Mouse (Mus musculus): Measurements from ENCODE around the gene Dchs2. TPM values are rescaled to one million over a fixed set of nuclear protein-coding genes. Genes with fewer than 3 reads are reported as not detected.

Dchs2 gene
- total RNA-seq, 2 experiments from 2014 or later = not detected

GRCm38 (mm10) chr3:83246536-83246935, 118.8 kb downstream of the Dchs2 start:
- ATAC-seq (replicated peaks; ENCODE audit: poor library complexity) = no peak

DNA sequence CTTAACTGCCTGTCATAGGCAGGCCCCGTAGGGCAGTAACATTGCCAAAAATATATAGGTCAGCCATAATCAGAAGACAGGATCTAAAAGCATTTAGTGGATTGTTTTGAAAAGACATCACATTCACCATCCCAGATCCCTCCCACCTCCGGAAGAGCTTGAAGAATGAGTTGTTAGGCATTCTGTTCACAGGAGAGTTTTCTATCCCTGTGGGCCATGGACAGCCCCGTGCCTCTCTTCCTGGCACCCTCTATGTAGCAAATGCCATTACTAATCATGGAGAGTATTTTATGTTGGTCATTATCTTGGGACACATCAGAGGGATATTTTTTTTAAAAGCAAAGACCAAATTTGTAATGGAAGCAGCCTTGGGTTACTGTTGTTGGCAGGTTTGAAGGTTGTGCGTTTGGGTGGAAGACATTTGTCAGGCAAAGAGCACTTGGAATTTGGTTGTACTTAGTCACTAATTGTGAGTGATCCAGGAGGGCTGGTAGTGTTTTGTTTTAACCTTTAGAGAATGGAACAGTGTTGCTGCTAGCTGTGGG, 122.3 kb downstream of the Dchs2 start:
- ATAC-seq (replicated peaks; ENCODE audit: poor library complexity) = no peak

DNA sequence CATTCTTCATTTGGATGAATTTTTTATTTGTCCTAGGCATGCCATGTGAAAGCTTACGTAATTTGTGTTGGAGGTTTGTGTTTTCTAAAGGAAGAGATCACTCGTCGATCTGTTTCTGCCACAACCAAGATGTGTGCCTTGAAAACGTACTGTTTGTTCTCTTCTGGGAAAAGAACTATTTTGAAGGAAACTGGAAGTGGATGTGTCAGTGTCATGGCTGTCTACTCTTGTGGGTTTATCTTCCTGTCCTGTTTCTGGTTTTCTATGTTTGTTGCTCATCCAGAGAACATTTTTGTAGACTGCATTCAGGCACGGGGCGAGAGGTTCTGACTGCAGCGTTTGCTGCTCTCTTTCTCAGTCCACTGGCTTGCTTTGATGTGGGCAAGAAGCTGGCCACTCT, 124.2 kb downstream of the Dchs2 start:
- no peak for ATAC-seq (replicated peaks; ENCODE audit: poor library complexity)

DNA sequence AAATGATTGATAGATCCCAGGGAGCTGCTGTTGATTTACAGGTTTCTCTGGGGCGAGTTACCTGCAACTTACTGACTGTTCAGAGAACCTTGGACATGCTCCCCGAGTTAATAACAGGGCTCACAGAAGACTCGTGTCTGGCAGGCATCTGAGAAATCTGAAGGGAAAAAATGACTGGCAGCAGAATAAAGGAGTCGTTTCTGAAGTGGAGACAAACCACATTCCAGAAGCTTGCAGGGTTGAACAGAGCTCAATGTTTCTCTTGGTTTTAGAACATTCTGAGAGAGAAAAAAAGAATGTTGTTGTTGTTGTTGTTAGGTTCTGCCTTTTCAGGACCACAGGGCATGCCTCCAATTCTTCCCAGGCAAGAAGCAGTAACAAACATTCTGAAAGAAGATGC, 131.7 kb downstream of the Dchs2 start:
- no peak for ATAC-seq (replicated peaks; ENCODE audit: poor library complexity)

- no peak for ATAC-seq (replicated peaks; ENCODE audit: poor library complexity)
Observed at GRCm38 (mm10) chr3:83266009-83266408, 138.3 kb downstream of the Dchs2 start.

DNA sequence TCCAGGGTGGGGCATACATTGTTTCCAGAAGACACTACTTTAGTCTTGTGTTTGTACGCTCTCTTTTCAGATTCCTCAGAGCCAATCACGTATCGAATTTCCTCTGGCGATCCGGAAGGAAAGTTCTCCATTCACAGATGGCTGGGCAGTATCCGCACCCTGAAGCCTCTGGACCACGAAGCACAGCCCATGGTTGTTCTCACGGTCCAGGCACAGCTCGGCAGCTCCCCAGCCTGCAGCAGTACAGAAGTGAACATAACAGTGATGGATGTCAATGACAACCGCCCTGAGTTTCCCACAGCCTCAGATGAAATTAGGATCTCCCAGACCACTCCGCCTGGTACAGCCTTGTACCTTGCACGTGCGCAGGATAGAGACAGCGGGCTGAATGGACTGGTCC, 142.5 kb downstream of the Dchs2 start:
- no peak for ATAC-seq (replicated peaks; ENCODE audit: poor library complexity)

GRCm38 (mm10) chr3:83270982-83271381, 143.2 kb downstream of the Dchs2 start:
- no peak for ATAC-seq (replicated peaks; ENCODE audit: poor library complexity)

- peak; percentile 87 for ATAC-seq (replicated peaks; ENCODE audit: poor library complexity)
Observed at GRCm38 (mm10) chr3:83273555-83274244, 146.0 kb downstream of the Dchs2 start.

DNA sequence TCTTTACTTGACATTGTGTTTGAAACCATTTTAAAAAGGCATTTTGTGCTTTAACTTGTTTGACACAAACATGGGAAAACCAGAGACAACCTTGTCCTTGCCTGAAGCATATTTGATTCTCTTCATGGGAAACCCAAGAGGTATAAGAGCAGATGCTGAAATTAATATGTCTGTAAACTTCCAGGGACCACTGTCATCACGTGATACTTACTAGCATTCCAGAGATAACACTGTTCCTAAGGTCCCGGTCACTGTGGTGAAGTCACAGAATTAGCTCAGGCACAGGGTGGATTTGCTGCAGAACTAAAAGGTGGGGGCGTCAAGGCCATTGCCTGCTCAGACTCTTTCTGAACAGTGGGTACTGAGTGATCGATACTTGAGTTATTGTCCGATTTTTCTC, 148.0 kb downstream of the Dchs2 start:
- no peak for ATAC-seq (replicated peaks; ENCODE audit: poor library complexity)

DNA sequence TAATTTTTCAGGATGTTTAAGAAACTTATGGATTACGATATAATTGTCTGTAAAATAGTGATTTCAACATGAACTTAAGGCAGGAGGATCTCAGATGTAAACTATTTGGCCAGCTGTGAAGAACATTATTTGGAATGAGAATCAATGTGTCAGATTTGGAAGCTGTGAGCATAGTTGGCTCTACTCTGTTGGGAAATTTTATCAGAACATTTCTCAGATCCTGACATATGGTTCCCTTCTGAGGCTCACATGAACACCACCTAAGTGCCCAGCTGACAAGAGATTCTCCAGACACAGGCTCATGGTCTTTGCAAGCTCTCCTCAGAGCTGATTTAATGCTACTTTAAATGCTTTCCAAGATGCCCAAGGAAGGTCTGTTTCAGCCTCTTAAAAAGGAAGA, 156.1 kb downstream of the Dchs2 start:
- no peak for ATAC-seq (replicated peaks; ENCODE audit: poor library complexity)

DNA sequence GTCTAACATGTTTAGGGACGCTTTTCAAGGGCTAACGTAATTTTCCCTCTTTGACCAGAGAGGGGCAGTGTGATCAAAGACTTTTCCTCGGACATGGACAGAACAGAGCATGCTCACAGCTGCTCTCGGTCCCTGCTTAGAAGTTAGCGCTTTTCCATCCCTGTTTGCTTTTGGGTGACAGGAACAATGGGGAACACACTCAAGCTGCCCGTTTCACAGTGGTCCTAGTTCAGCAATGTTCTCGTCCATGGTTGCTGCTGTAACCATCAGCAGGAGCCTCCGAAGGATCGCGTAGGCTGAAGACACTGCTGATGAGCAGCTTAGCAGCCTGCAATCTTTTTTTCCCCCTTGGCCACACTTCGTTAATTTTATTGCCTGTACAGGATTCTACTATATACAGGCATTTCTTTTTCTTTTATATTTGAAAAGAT, 159.2 kb downstream of the Dchs2 start:
- ATAC-seq (replicated peaks; ENCODE audit: poor library complexity) = peak; percentile 76

GRCm38 (mm10) chr3:83288118-83288840, 160.5 kb downstream of the Dchs2 start:
- ATAC-seq (replicated peaks; ENCODE audit: poor library complexity) = no peak

- no peak for ATAC-seq (replicated peaks; ENCODE audit: poor library complexity)
Observed at GRCm38 (mm10) chr3:83290482-83290881, 162.7 kb downstream of the Dchs2 start.

DNA sequence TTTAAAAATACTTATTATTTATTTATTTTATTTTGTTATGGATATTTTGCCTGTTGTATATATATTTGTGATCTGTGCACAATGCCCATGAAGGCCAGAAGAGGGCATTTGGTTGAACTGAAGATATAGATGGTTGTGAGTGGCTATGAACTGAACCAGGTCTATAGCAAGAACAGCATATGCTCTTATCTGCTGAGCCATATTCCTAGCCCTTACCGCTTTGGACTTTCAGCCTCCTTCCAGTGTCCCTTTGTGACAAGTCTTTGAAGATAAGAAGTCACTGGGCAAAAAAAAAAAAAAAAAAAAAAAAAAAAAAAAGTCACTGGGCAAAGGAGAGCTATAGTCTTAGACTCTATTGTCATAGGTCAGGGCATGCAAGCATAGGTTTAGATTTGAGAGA, 163.2 kb downstream of the Dchs2 start:
- no peak for ATAC-seq (replicated peaks; ENCODE audit: poor library complexity)

- no peak for ATAC-seq (replicated peaks; ENCODE audit: poor library complexity)
Observed at GRCm38 (mm10) chr3:83299783-83300382, 172.1 kb downstream of the Dchs2 start.

DNA sequence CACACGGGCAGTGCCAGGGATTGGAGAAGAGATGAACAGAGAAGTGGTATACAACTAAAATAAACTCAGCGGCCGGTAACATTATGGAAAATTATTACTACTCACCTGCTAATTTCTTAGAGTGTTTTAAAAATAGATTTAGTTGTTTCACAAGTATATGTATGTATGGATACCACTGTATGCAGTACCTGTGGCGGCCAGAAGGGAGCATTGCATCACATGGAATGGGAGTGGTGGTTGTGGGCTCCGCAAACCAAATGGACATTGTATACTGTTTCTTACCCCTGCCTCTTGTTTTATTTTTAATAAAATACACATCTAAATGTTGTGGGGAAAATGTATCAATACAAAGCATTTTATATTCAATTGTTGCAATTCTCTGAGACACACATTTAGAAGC, 176.1 kb downstream of the Dchs2 start:
- ATAC-seq (replicated peaks; ENCODE audit: poor library complexity) = no peak

- ATAC-seq (replicated peaks; ENCODE audit: poor library complexity) = no peak
Observed at GRCm38 (mm10) chr3:83345928-83346327, 218.2 kb downstream of the Dchs2 start.

GRCm38 (mm10) chr3:83368500-83369068, 240.8 kb downstream of the Dchs2 start:
- no peak for ATAC-seq (replicated peaks; ENCODE audit: poor library complexity)

DNA sequence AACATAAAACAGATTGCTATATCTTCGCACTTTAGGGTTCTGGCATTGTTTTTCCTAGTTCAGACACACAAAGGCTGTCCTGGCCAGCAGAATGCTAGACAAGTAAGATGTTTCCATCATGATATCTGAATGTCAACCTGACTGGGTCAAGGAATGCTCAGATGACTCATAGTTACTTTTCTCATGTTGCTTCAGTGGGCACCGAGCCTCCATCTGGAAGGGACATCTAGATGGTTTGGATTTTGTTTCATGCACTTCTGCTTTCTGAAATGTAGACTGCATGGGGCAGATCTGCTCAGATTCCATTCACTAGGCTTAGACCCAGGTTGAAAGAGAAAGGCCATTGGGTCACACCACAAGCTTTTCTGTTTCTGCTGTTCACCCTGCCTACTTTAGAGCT, 242.1 kb downstream of the Dchs2 start:
- no peak for ATAC-seq (replicated peaks; ENCODE audit: poor library complexity)

DNA sequence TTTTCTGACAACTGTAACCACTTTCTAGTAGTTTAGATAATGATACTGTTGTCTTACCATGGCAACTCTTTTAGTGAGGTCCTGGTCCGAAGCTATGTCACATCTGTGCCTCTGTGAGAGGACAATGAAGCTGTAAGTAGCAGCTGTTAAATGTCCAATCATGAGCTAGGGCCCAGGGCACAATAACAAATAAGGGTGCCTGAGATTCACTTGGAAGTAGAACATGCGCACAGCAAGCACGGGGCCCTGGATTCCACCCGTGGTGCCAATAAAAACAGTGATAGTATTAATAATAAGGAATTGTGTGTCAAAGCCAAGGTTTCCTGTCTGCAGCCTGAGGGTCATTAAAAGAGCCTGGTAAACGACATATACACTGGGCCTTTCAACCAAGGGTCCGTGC, 246.6 kb downstream of the Dchs2 start:
- ATAC-seq (replicated peaks; ENCODE audit: poor library complexity) = no peak

DNA sequence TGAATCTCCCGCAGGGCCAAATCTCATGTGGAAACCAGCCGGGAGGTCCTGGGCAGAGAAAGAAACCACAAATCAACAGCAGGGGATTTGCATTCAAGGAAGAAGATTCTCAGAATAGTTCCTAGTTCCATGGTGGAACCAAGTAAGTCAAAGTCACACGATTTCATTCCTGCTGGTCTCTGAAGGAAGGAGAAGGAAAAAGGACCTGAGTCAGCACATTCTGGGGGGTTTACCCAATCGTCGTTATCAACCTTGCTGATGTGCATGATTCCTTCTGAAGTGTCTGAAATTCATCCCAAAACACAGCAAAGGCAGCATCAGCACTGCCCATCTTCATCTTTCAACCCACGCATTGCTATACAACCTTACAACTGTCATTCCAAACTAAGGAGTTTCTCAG, 249.1 kb downstream of the Dchs2 start:
- ATAC-seq (replicated peaks; ENCODE audit: poor library complexity) = no peak

Measured in megakaryocyte progenitor cell, adult 5-6 weeks (primary cell).